Mouse (Mus musculus) lung, postnatal 0 days (tissue): ENCODE measurements around the gene Thpo.

ENCODE experiments used
- CTCF ChIP-seq: IDR thresholded peaks from 2 replicates; pipeline ENCODE4 v1.5.1; 2016; ENCODE audit warnings: antibody characterized with exemption, mild to moderate bottlenecking
- EP300 ChIP-seq: IDR thresholded peaks from 2 replicates; pipeline ENCODE4 v1.6.1; 2016; ENCODE audit warnings: antibody characterized with exemption, mild to moderate bottlenecking, control low read depth

GRCm38 (mm10) chr16:20710810-20711209 is 23.5 kb downstream of the Thpo start:
- TF ChIP-seq CTCF (peak; percentile 31; the same call in 1 of the 2 replicates), EP300 (no peak)
